Mouse (Mus musculus): ENCODE data around the gene Wdr82. TPM values are rescaled to one million over a fixed set of nuclear protein-coding genes. Genes with fewer than 3 reads are reported as not detected.

Wdr82 gene
- total and polyA plus RNA-seq, 3 experiments, result 30.5 to 37.0 (median 35.1) TPM

- Histone ChIP-seq H3K4me3 (no peak overlapping the region), H3K79me2 (replicated peaks; ENCODE audit: control insufficient read depth, insufficient read depth, low read length) (no peaks in the 10 kb centered on the region), H3K36me3 (ENCODE audit: control insufficient read depth, insufficient read depth, low read length) (no peaks in the 10 kb centered on the region), H3K9ac (ENCODE audit: low read depth, low read length) (no peak overlapping the region), H3K27ac (no peak overlapping the region), H3K27me3 (ENCODE audit: control insufficient read depth, insufficient read depth, low read length) (no peaks in the 10 kb centered on the region), H3K4me1 (ENCODE audit: control insufficient read depth, insufficient read depth, low read length) (no peaks in the 10 kb centered on the region)
- intact Hi-C loops (cut with DNase I), result no loop called here
- no peak for DNase-seq
- no peak for TF ChIP-seq CTCF (IDR thresholded peaks at IDR 0.05)
- TF ChIP-seq EP300 (IDR thresholded peaks at IDR 0.05; ENCODE audit: insufficient read depth, low read depth, low read length), result no peak
- TF ChIP-seq POLR2A (IDR thresholded peaks at IDR 0.05; ENCODE audit: insufficient read depth, low read depth, low read length), result no peak
- 72% methylated on average over 10 of the region's 10 CpGs for WGBS
Measured at GRCm38 (mm10) chr9:106137671-106138216, 33.0 kb upstream of the Wdr82 start.

GRCm38 (mm10) chr9:106139763-106140162, 31.0 kb upstream of the Wdr82 start:
- Histone ChIP-seq H3K27me3 (ENCODE audit: control insufficient read depth, insufficient read depth, low read length) (no peaks in the 10 kb centered on the region), H3K36me3 (ENCODE audit: control insufficient read depth, insufficient read depth, low read length) (no peaks in the 10 kb centered on the region), H3K4me1 (ENCODE audit: control insufficient read depth, insufficient read depth, low read length) (no peaks in the 10 kb centered on the region), H3K9ac (ENCODE audit: low read depth, low read length) (no peak overlapping the region), H3K27ac (no peak overlapping the region), H3K4me3 (no peak overlapping the region), H3K79me2 (replicated peaks; ENCODE audit: control insufficient read depth, insufficient read depth, low read length) (no peaks in the 10 kb centered on the region)
- DNase-seq, result no peak
- intact Hi-C loops (cut with DNase I), result no loop called here
- TF ChIP-seq CTCF (IDR thresholded peaks at IDR 0.05) (no peak), EP300 (IDR thresholded peaks at IDR 0.05; ENCODE audit: insufficient read depth, low read depth, low read length) (no peak), POLR2A (IDR thresholded peaks at IDR 0.05; ENCODE audit: insufficient read depth, low read depth, low read length) (no peak)
- WGBS, result 60% methylated on average over 10 of the region's 10 CpGs

GRCm38 (mm10) chr9:106141955-106142354, 28.8 kb upstream of the Wdr82 start:
- WGBS, result 74% methylated on average over 12 of the region's 12 CpGs
- no peak overlapping the region for H3K9ac ChIP-seq (ENCODE audit: low read depth, low read length)

GRCm38 (mm10) chr9:106144176-106144575, 26.6 kb upstream of the Wdr82 start:
- H3K27ac ChIP-seq, result no peak overlapping the region
- no peaks in the 10 kb centered on the region for H3K36me3 ChIP-seq (ENCODE audit: control insufficient read depth, insufficient read depth, low read length)
- H3K4me1 ChIP-seq (ENCODE audit: control insufficient read depth, insufficient read depth, low read length), result no peaks in the 10 kb centered on the region
- 74% methylated on average over 7 of the region's 7 CpGs for WGBS
- intact Hi-C loops (cut with DNase I), result no loop called here
- no peak for DNase-seq
- no peak for TF ChIP-seq POLR2A (IDR thresholded peaks at IDR 0.05; ENCODE audit: insufficient read depth, low read depth, low read length)
- no peak for TF ChIP-seq CTCF (IDR thresholded peaks at IDR 0.05)
- no peak for TF ChIP-seq EP300 (IDR thresholded peaks at IDR 0.05; ENCODE audit: insufficient read depth, low read depth, low read length)
- no peak overlapping the region for H3K9ac ChIP-seq (ENCODE audit: low read depth, low read length)
- peaks cover 12% of the 10 kb centered on the region for H3K27me3 ChIP-seq (ENCODE audit: control insufficient read depth, insufficient read depth, low read length)
- H3K4me3 ChIP-seq, result no peak overlapping the region
- no peaks in the 10 kb centered on the region for H3K79me2 ChIP-seq (replicated peaks; ENCODE audit: control insufficient read depth, insufficient read depth, low read length)

More at GRCm38 (mm10) chr9:106141955-106142354, 28.8 kb upstream of the Wdr82 start:
- no peaks in the 10 kb centered on the region for H3K4me1 ChIP-seq (ENCODE audit: control insufficient read depth, insufficient read depth, low read length)
- H3K4me3 ChIP-seq, result no peak overlapping the region
- H3K36me3 ChIP-seq (ENCODE audit: control insufficient read depth, insufficient read depth, low read length), result no peaks in the 10 kb centered on the region
- no peak for DNase-seq
- no peaks in the 10 kb centered on the region for H3K27me3 ChIP-seq (ENCODE audit: control insufficient read depth, insufficient read depth, low read length)
- H3K27ac ChIP-seq, result no peak overlapping the region
- intact Hi-C loops (cut with DNase I), result no loop called here
- TF ChIP-seq POLR2A (IDR thresholded peaks at IDR 0.05; ENCODE audit: insufficient read depth, low read depth, low read length) (no peak), EP300 (IDR thresholded peaks at IDR 0.05; ENCODE audit: insufficient read depth, low read depth, low read length) (no peak), CTCF (IDR thresholded peaks at IDR 0.05) (no peak)
- no peaks in the 10 kb centered on the region for H3K79me2 ChIP-seq (replicated peaks; ENCODE audit: control insufficient read depth, insufficient read depth, low read length)

GRCm38 (mm10) chr9:106145582-106145981, 25.1 kb upstream of the Wdr82 start:
- Histone ChIP-seq H3K9ac (ENCODE audit: low read depth, low read length) (no peak overlapping the region), H3K27ac (no peak overlapping the region), H3K27me3 (ENCODE audit: control insufficient read depth, insufficient read depth, low read length) (peaks cover 17% of the 10 kb centered on the region), H3K79me2 (replicated peaks; ENCODE audit: control insufficient read depth, insufficient read depth, low read length) (no peaks in the 10 kb centered on the region), H3K4me1 (ENCODE audit: control insufficient read depth, insufficient read depth, low read length) (no peaks in the 10 kb centered on the region), H3K36me3 (ENCODE audit: control insufficient read depth, insufficient read depth, low read length) (no peaks in the 10 kb centered on the region), H3K4me3 (no peak overlapping the region)
- no peak for TF ChIP-seq EP300 (IDR thresholded peaks at IDR 0.05; ENCODE audit: insufficient read depth, low read depth, low read length)
- no peak for TF ChIP-seq CTCF (IDR thresholded peaks at IDR 0.05)
- DNase-seq, result no peak
- WGBS, result 69% methylated on average over 2 of the region's 2 CpGs
- intact Hi-C loops (cut with DNase I), result no loop called here

GRCm38 (mm10) chr9:106147281-106147680, 23.4 kb upstream of the Wdr82 start:
- H3K27ac ChIP-seq, result no peak overlapping the region
- H3K4me1 ChIP-seq (ENCODE audit: control insufficient read depth, insufficient read depth, low read length), result no peaks in the 10 kb centered on the region
- H3K4me3 ChIP-seq, result no peak overlapping the region
- H3K36me3 ChIP-seq (ENCODE audit: control insufficient read depth, insufficient read depth, low read length), result no peaks in the 10 kb centered on the region
- peaks cover 17% of the 10 kb centered on the region for H3K27me3 ChIP-seq (ENCODE audit: control insufficient read depth, insufficient read depth, low read length)
- H3K79me2 ChIP-seq (replicated peaks; ENCODE audit: control insufficient read depth, insufficient read depth, low read length), result no peaks in the 10 kb centered on the region
- 30% methylated on average over 5 of the region's 5 CpGs for WGBS
- DNase-seq, result no peak
- H3K9ac ChIP-seq (ENCODE audit: low read depth, low read length), result no peak overlapping the region
- TF ChIP-seq POLR2A (IDR thresholded peaks at IDR 0.05; ENCODE audit: insufficient read depth, low read depth, low read length), result no peak
- TF ChIP-seq EP300 (IDR thresholded peaks at IDR 0.05; ENCODE audit: insufficient read depth, low read depth, low read length), result no peak
- no peak for TF ChIP-seq CTCF (IDR thresholded peaks at IDR 0.05)
- intact Hi-C loops (cut with DNase I), result no loop called here

All from heart, adult 2 months (tissue).